Mouse (Mus musculus) myocyte (in vitro differentiated cells): ENCODE data around the gene Vps4b.

Experiments used
- CEBPB ChIP-seq: IDR thresholded peaks from 2 replicates; pipeline ENCODE4 v1.6.1; 2011; ENCODE audit warnings: mild to moderate bottlenecking, moderate library complexity; ENCODE audit not compliant: poor library complexity, insufficient read depth, severe bottlenecking
- E2F4 ChIP-seq: IDR thresholded peaks from one replicate; pipeline ENCODE4 v1.6.1; 2011; ENCODE audit warnings: mild to moderate bottlenecking, control low read depth, moderate library complexity; ENCODE audit not compliant: insufficient read depth
- MAX ChIP-seq: IDR thresholded peaks from one replicate; pipeline ENCODE4 v1.6.1; 2011; ENCODE audit warnings: low read depth, mild to moderate bottlenecking, control low read depth
- MYOD1 ChIP-seq, 3 experiments: IDR thresholded peaks; one replicate each; pipeline ENCODE4 v1.6.1; 2011; ENCODE audit warnings: control low read depth in 2 of 3, low read depth in 2 of 3, mild to moderate bottlenecking in 2 of 3, moderate library complexity in 1 of 3; ENCODE audit not compliant: insufficient read length in 2 of 3, control insufficient read depth in 1 of 3
- MYOG ChIP-seq, 3 experiments: IDR thresholded peaks; one replicate each; pipeline ENCODE4 v1.6.1; 2011; ENCODE audit warnings: control low read depth in 2 of 3, low read depth in 2 of 3, mild to moderate bottlenecking in 2 of 3; ENCODE audit not compliant: insufficient read length in 2 of 3, control insufficient read depth in 1 of 3, insufficient read depth in 1 of 3
- POLR2A ChIP-seq: IDR thresholded peaks from one replicate; pipeline ENCODE4 v1.6.1; 2011; ENCODE audit warnings: low read depth, mild to moderate bottlenecking, control low read depth, moderate library complexity; ENCODE audit not compliant: insufficient read length
- POLR2AphosphoS2 ChIP-seq: IDR thresholded peaks from one replicate; pipeline ENCODE4 v1.6.1; 2011; ENCODE audit warnings: low read depth, control low read depth; ENCODE audit not compliant: insufficient read length
- SRF ChIP-seq: IDR thresholded peaks from one replicate; pipeline ENCODE4 v1.6.1; 2011; ENCODE audit warnings: low read depth; ENCODE audit not compliant: control insufficient read depth, insufficient read length
- TCF12 ChIP-seq: IDR thresholded peaks from one replicate; pipeline ENCODE4 v1.6.1; 2011; ENCODE audit warnings: mild to moderate bottlenecking, control low read depth; ENCODE audit not compliant: poor library complexity, insufficient read depth, severe bottlenecking

DNA sequence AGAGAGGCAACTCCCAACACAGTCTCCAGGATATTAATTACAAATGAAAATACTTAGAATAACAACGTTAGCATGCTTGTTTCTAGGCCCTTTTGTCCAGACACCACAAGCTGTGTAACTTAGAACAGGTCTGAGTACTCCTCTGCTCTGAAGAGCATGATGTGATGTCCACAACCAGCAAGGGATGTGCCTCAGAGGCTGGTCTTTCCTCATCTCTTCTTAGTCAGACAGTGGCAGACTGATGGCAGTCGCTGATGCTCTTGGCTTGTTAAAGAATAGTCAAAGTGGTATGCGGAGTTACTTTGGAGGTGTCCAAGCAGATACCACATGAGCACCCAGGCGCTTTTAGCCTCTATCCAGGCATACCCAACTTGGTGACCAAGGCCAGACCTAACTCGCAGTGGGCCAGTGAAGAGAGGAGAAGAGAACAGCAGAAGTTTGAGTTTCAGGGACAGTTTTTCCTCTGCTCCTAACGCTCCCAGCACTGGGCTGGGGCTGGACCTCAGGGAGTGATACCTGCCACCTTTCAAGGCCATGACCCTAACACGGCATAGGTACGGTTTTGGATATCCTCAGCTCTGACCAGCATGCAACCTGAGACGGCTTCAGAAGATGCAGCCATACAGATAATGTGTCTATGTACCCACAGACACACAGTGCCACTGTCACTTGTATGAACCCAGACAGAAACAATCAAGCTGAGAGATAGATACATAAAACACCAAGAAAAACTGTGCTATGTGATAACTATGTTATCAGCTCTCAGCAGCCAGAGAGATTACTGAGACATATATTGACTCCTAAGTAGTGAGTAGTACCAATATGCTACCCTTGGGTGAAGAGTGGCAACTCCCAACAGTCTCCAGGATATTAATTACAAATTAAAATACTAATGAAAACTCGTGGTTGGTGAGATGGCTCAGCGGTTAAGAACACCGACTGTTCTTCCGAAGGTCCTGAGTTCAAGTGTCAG lies 81.1 kb downstream of the Vps4b start:
- TF ChIP-seq MYOD1 (IDR thresholded peaks at IDR 0.05; ENCODE audit: control insufficient read depth in 1 of 3, insufficient read length in 2 of 3, low read depth in 2 of 3) (no peak), MAX (no peak), POLR2AphosphoS2 (no peak), POLR2A (no peak), TCF12 (no peak), E2F4 (no peak), SRF (no peak), CEBPB (no peak), MYOG (IDR thresholded peaks at IDR 0.05; ENCODE audit: control insufficient read depth in 1 of 3, insufficient read depth in 1 of 3, insufficient read length in 2 of 3, low read depth in 2 of 3) (no peak)
